Mouse (Mus musculus) kidney, embryonic 15.5 days (tissue): Measurements from ENCODE around the gene Tmem164. TPM values are rescaled to one million over a fixed set of nuclear protein-coding genes. Genes with fewer than 3 reads are reported as not detected.

Experiments used
- ATAC-seq: fragments of 200-750 bp; cut with Nextera tagmentation; replicated peaks from 2 replicates; pipeline ENCODE4 v1.8.0; 2017; ENCODE audit warnings: moderate TSS enrichment; ENCODE audit not compliant: low FRiP score
- H3K27ac ChIP-seq: fragments of 300-500 bp; sonication (generic); 2 replicates; pipeline ENCODE4 v1.5.1; 2015; ENCODE audit warnings: mild to moderate bottlenecking, inconsistent platforms
- H3K27me3 ChIP-seq: fragments of 300-500 bp; sonication (generic); 2 replicates; pipeline ENCODE4 v1.6.1; 2015; ENCODE audit warnings: inconsistent platforms
- H3K36me3 ChIP-seq: fragments of 300-500 bp; sonication (generic); 2 replicates; pipeline ENCODE4 v1.6.1; 2015; ENCODE audit warnings: inconsistent platforms
- H3K4me1 ChIP-seq: fragments of 300-500 bp; sonication (generic); 2 replicates; pipeline ENCODE4 v1.6.1; 2015; ENCODE audit warnings: inconsistent platforms
- H3K4me2 ChIP-seq: fragments of 300-500 bp; sonication (generic); 2 replicates; pipeline ENCODE4 v1.6.1; 2015; ENCODE audit warnings: moderate library complexity, mild to moderate bottlenecking, inconsistent platforms
- H3K4me3 ChIP-seq: fragments of 300-500 bp; sonication (generic); replicated peaks from 2 replicates; pipeline ENCODE4 v1.5.1; 2015; ENCODE audit warnings: mild to moderate bottlenecking, inconsistent platforms
- H3K9ac ChIP-seq: fragments of 300-500 bp; sonication (generic); 2 replicates; pipeline ENCODE4 v1.6.1; 2015; ENCODE audit warnings: mild to moderate bottlenecking, inconsistent platforms
- H3K9me3 ChIP-seq: fragments of 300-500 bp; sonication (generic); replicated peaks from 2 replicates; pipeline ENCODE4 v1.6.1; 2016; ENCODE audit warnings: inconsistent platforms
- WGBS: fragments of 180-500 bp; shearing (Covaris S2); methylation state at CpG from one replicate; pipeline ENCODE4 v1.1.7; 2015; ENCODE audit warnings: mixed read lengths; 5-methylcytosine and 5-hydroxymethylcytosine counted together
- polyA plus RNA-seq: library from polyadenylated mRNA; unstranded; fragments of >200 nt; fragmentation: Nextera tagmentation; extraction: Ambion mirVana; gene quantifications from 2 replicates; pipeline ENCODE4 v1.2.1, GENCODE M21; 2015

Tmem164 gene
- polyA plus RNA-seq, 1 experiment from 2014 or later = 55.7 TPM

- Histone ChIP-seq H3K4me3 (no peak overlapping the region), H3K27me3 (peaks cover 31% of the 10 kb centered on the region)
Observed at GRCm38 (mm10) chrX:142694856-142695255, 13.7 kb downstream of the Tmem164 start.

GRCm38 (mm10) chrX:142696789-142697188, 15.6 kb downstream of the Tmem164 start:
- Histone ChIP-seq H3K36me3 (peaks cover 8% of the 10 kb centered on the region; the same call in 1 of the 2 replicates), H3K9ac (no peak overlapping the region), H3K4me2 (no peak overlapping the region), H3K9me3 (no peaks in the 10 kb centered on the region), H3K27me3 (peaks cover 38% of the 10 kb centered on the region), H3K4me1 (peaks cover 27% of the 10 kb centered on the region), H3K4me3 (no peak overlapping the region), H3K27ac (0 out of 2 replicates have a peak overlapping the region, but pooled peaks have one; percentile 14)
- 69% methylated on average over 11 of the region's 11 CpGs for WGBS
- no peak for ATAC-seq

More at GRCm38 (mm10) chrX:142694856-142695255, 13.7 kb downstream of the Tmem164 start:
- H3K9me3 ChIP-seq = no peaks in the 10 kb centered on the region
- H3K36me3 ChIP-seq = peaks cover 14% of the 10 kb centered on the region; the same call in 1 of the 2 replicates
- peaks cover 16% of the 10 kb centered on the region for H3K4me1 ChIP-seq
- ATAC-seq = no peak
- H3K27ac ChIP-seq = no peak overlapping the region
- H3K4me2 ChIP-seq = no peak overlapping the region
- 89% methylated on average over 3 of the region's 3 CpGs for WGBS
- no peak overlapping the region for H3K9ac ChIP-seq

GRCm38 (mm10) chrX:142697545-142698204, 16.5 kb downstream of the Tmem164 start:
- ATAC-seq = peak; percentile 63
- no peak overlapping the region for H3K4me3 ChIP-seq
- peaks cover 45% of the 10 kb centered on the region for H3K27me3 ChIP-seq
- peak overlapping the region; percentile 14; the same call in 1 of the 2 replicates for H3K27ac ChIP-seq
- H3K36me3 ChIP-seq = peaks cover 8% of the 10 kb centered on the region; the same call in 1 of the 2 replicates
- H3K9ac ChIP-seq = no peak overlapping the region
- peaks cover 32% of the 10 kb centered on the region for H3K4me1 ChIP-seq
- WGBS = 47% methylated on average over 5 of the region's 5 CpGs
- no peaks in the 10 kb centered on the region for H3K9me3 ChIP-seq
- H3K4me2 ChIP-seq = no peak overlapping the region

DNA sequence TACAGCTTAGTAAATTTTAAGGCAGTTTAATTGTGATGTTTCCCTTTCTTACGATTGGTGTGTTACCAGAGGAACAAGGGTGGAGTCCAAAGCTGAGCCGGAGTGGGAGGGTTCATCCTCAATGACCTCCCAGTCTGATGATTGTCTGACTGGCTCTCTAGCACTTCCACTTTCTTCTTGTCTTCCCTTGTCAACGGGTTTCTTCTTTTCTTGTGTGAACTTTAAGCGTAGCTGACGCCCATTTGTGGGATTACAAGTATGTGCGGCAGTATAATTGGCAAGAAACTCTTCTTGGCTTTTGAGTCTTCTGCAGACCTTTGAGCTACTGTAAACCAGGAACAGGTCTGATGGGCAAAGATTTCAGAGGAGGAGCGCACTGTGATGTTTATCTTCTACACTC, 17.0 kb downstream of the Tmem164 start:
- no peak overlapping the region for H3K4me3 ChIP-seq
- no peak overlapping the region for H3K4me2 ChIP-seq
- ATAC-seq = peak; percentile 46; the same call in 1 of the 2 replicates
- H3K4me1 ChIP-seq = peaks cover 32% of the 10 kb centered on the region
- H3K36me3 ChIP-seq = peaks cover 8% of the 10 kb centered on the region; the same call in 1 of the 2 replicates
- H3K9ac ChIP-seq = no peak overlapping the region
- H3K27ac ChIP-seq = peak overlapping the region; percentile 37; the same call in 1 of the 2 replicates
- H3K27me3 ChIP-seq = peaks cover 46% of the 10 kb centered on the region
- 64% methylated on average over 7 of the region's 7 CpGs for WGBS
- no peaks in the 10 kb centered on the region for H3K9me3 ChIP-seq

DNA sequence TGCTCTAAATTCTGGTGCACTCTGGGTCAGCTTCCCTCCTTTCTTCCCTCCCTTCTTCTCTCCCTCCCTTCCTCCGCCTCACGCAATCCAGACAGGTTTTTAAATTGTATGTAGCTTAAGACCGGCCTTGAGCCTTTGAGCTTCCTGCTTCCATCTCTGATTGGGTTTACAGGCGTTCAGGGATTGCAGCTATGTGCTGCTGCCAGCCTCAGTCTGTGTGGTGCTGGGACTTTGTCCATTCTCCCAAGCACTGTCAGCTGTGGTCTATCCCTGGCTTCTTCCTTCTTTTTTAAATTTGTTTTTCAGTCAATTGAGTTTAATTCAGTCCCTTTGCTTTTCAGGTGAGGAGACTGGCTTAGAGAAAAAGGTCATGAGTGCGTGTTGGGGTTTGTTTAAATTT, 20.9 kb downstream of the Tmem164 start:
- Histone ChIP-seq H3K9me3 (no peaks in the 10 kb centered on the region), H3K36me3 (no peaks in the 10 kb centered on the region), H3K9ac (no peak overlapping the region), H3K4me3 (no peak overlapping the region), H3K4me2 (no peak overlapping the region), H3K4me1 (peaks cover 28% of the 10 kb centered on the region), H3K27me3 (peaks cover 34% of the 10 kb centered on the region), H3K27ac (no peak overlapping the region)
- 62% methylated on average over 5 of the region's 5 CpGs for WGBS
- no peak for ATAC-seq

DNA sequence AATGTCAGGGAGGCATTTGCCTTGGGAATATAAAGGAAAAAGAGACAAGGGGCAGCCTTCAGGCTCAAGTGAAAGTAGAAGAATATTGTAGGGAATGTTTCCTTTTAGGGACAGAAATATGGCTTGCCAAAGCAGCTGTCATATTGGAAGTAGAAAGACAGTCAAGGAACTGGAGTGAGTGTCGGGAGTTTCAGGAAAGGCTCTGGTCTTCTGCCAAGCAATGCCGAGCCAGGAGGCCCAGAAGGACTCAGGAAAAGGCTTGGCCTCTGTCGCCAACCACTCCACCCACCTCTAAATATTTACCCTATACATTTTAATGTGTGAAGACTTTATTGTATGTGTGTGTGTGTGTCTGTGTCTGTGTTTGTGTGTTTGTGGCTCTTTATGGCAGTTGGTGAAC, 21.4 kb downstream of the Tmem164 start:
- Histone ChIP-seq H3K4me2 (no peak overlapping the region), H3K9me3 (no peaks in the 10 kb centered on the region), H3K27ac (no peak overlapping the region), H3K36me3 (no peaks in the 10 kb centered on the region), H3K4me3 (no peak overlapping the region), H3K4me1 (peaks cover 26% of the 10 kb centered on the region), H3K27me3 (peaks cover 34% of the 10 kb centered on the region), H3K9ac (no peak overlapping the region)
- WGBS = 48% methylated on average over 3 of the region's 3 CpGs
- ATAC-seq = no peak

- Histone ChIP-seq H3K4me1 (peaks cover 16% of the 10 kb centered on the region; the same call in 1 of the 2 replicates), H3K36me3 (no peaks in the 10 kb centered on the region), H3K9ac (no peak overlapping the region), H3K4me2 (no peak overlapping the region), H3K27ac (no peak overlapping the region), H3K4me3 (no peak overlapping the region), H3K27me3 (peaks cover 29% of the 10 kb centered on the region), H3K9me3 (no peaks in the 10 kb centered on the region)
- no peak for ATAC-seq
- 78% methylated on average over 3 of the region's 3 CpGs for WGBS
Observed at GRCm38 (mm10) chrX:142703953-142704352, 22.7 kb downstream of the Tmem164 start.

- Histone ChIP-seq H3K36me3 (no peaks in the 10 kb centered on the region), H3K9me3 (no peaks in the 10 kb centered on the region), H3K4me1 (no peaks in the 10 kb centered on the region), H3K9ac (no peak overlapping the region), H3K27ac (no peak overlapping the region), H3K4me2 (no peak overlapping the region), H3K27me3 (peaks cover 6% of the 10 kb centered on the region; the same call in 1 of the 2 replicates), H3K4me3 (no peak overlapping the region)
- no peak for ATAC-seq
Observed at GRCm38 (mm10) chrX:142708257-142708656, 27.1 kb downstream of the Tmem164 start.

GRCm38 (mm10) chrX:142716014-142716413, 34.8 kb downstream of the Tmem164 start:
- H3K9me3 ChIP-seq = no peaks in the 10 kb centered on the region
- H3K4me3 ChIP-seq = no peak overlapping the region
- peaks cover 3% of the 10 kb centered on the region; the same call in 1 of the 2 replicates for H3K4me1 ChIP-seq
- H3K27ac ChIP-seq = no peak overlapping the region
- no peaks in the 10 kb centered on the region for H3K36me3 ChIP-seq
- no peak overlapping the region for H3K9ac ChIP-seq
- peaks cover 11% of the 10 kb centered on the region; the same call in 1 of the 2 replicates for H3K27me3 ChIP-seq
- ATAC-seq = no peak
- 94% methylated on average over 3 of the region's 3 CpGs for WGBS
- H3K4me2 ChIP-seq = no peak overlapping the region

- 90% methylated on average over 9 of the region's 9 CpGs for WGBS
- H3K4me2 ChIP-seq = no peak overlapping the region
- H3K4me3 ChIP-seq = no peak overlapping the region
- H3K27me3 ChIP-seq = peaks cover 12% of the 10 kb centered on the region; the same call in 1 of the 2 replicates
- H3K9me3 ChIP-seq = no peaks in the 10 kb centered on the region
- no peak for ATAC-seq
- peaks cover 3% of the 10 kb centered on the region; the same call in 1 of the 2 replicates for H3K4me1 ChIP-seq
- no peaks in the 10 kb centered on the region for H3K36me3 ChIP-seq
- H3K27ac ChIP-seq = no peak overlapping the region
- no peak overlapping the region for H3K9ac ChIP-seq
Observed at GRCm38 (mm10) chrX:142717958-142718478, 36.8 kb downstream of the Tmem164 start.

DNA sequence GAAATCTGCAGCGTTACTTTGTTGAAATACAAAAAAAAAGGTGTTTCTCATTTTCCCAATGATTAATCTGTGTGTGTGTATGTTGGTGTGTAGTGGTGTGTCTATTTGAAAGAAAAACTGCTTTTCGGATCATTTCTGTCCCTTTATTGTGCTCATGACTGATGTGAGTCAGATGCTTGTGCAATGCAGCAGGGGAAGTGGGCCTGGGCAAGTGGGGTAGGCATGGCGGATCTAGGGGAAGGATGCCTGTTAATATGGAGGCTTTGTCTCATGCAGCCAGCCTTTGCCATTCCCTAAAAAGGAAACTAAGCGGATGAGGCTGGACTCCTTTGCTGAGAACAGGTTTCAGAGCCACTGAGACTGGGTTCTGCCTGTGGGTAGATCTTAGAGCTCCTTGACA, 37.6 kb downstream of the Tmem164 start:
- Histone ChIP-seq H3K27ac (no peak overlapping the region), H3K9ac (no peak overlapping the region), H3K4me3 (no peak overlapping the region), H3K9me3 (no peaks in the 10 kb centered on the region), H3K4me1 (peaks cover 3% of the 10 kb centered on the region; the same call in 1 of the 2 replicates), H3K36me3 (no peaks in the 10 kb centered on the region), H3K4me2 (no peak overlapping the region), H3K27me3 (peaks cover 15% of the 10 kb centered on the region; the same call in 1 of the 2 replicates)
- WGBS = 87% methylated on average over 4 of the region's 4 CpGs
- ATAC-seq = no peak

- 79% methylated on average over 3 of the region's 3 CpGs for WGBS
Observed at GRCm38 (mm10) chrX:142721897-142722296, 40.7 kb downstream of the Tmem164 start.

More at GRCm38 (mm10) chrX:142721897-142722296, 40.7 kb downstream of the Tmem164 start:
- no peak for ATAC-seq
- Histone ChIP-seq H3K4me2 (no peak overlapping the region), H3K4me1 (peaks cover 6% of the 10 kb centered on the region), H3K27ac (no peak overlapping the region), H3K9me3 (no peaks in the 10 kb centered on the region), H3K9ac (no peak overlapping the region), H3K4me3 (no peak overlapping the region), H3K27me3 (peaks cover 28% of the 10 kb centered on the region), H3K36me3 (no peaks in the 10 kb centered on the region)
